Mouse (Mus musculus): ENCODE measurements around the gene Rasgef1b.

Rasgef1b gene

DNA sequence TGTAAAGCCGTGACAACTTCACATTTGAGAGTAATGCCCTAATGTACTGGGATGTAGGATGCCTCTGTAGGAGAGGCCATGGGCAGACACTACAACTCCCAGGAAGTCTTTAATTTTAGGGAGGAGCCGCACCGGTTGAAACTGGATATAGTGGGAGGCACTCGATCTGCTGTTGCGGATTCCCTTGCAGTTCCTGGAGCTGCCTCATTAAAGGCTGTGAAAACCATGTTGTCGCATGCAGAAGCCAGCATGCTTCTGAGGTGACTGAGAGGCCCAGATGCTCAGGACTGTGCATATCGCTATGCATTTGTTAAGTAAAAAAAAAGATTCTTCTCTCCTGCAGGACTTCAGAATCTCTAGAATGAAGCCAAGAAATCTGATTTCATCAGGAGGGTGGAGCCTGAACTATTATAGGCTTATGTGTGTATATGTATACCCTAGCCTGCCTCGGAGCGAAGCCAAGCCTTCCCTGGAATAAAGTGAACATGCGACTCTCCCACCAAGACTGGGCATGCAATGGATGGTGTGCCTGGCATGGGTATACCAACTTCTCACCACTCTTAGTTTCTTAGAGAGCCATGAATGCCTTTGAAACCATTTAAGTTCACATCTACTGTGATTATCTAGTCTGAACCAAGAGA lies 130.3 kb downstream of the Rasgef1b start:
- peak; percentile 24 to 34 for DNase-seq

DNA sequence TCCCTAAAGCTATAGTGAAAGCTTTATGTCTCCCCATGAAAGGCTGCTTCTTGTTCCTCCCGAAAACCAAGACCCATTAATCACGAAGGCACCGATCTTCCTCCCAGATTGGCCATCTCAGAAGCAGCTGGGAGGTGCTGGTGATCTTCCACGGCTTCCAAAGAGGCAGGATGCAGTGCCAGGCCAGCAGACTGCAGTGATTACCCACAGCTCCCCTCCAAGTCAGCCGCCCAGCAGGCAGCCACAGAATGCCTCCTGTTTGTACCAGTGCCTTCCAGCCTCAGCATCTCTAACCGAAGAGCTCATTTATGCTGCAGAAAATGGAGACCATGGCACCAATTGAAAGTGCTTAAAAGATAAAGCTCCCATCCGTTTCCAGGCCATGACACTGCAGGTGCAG lies 131.2 kb downstream of the Rasgef1b start:
- DNase-seq = no peak

DNA sequence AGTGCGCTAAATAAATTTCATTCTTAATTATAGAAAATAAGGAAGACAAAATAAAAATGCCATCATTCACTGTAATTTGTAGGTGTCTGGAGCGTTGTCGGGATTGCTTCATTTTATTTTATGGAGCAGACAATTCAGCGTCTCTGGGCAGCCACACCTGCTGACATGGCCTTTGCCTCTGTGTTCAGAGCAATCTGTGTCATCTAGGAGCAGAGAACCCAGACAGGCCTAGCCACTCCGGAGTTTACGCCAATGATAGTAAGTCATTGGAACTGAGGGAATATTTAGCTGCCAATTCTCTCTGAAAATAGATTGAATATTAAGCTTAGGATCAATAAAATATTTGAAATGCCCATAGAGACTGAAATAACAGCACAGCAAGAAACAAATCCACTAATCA lies 137.5 kb downstream of the Rasgef1b start:
- no peak for DNase-seq

DNA sequence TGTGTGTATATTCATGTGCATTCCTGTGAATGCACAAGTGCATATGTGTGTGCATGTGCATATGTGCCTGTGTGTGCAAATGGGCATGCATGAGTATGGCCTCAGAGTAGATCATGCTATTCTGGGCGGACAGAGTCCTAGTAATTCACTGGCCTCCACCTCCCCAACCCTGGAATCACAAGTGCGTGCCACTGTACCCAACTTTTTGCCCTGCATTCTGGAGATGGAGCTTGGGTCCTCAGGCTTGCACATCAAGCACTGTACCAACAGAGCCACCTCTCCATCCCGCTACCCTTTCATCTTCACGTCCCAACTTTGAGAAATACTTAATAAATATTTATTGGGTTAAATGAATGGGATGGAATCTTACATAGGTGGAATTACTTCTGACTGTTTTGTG lies 138.3 kb downstream of the Rasgef1b start:
- no peak for DNase-seq

DNA sequence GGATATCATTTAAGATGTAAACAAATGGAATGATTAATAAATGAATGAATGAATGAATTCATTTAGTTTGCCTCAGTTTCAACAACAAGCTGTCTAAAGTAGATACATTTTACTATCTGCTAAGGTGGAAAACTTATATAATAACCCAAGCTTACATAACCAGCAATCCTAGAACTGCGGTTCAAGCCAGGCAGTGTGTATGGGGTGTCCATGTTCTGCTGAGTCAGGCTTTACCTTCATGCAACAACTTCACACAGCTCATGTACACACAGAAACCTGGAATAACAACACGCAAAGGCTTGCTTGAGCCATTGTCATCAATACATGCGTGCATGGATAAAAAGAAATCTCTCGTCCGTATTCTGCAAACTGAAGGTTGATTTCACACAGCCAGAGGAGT lies 140.9 kb downstream of the Rasgef1b start:
- DNase-seq = no peak

DNA sequence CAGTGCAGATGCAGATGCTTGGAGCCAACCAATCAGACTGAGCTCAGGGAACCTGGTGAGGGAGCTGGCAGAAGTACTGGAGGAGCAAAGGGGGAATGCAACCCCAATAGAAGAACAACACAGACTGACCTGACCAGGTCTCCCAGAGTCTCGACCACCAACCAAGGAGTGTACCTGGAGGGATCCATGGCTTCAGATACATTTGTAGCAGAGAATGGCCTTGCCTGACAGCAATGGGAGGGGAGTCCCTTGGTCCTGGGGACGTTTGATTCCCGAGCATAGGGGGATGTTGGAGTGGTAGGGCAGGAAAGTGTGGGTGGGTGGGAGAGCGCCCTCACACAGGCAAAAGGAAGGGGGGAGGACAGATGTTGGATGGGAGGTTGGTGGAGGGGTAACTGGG lies 141.3 kb downstream of the Rasgef1b start:
- no peak for DNase-seq

DNA sequence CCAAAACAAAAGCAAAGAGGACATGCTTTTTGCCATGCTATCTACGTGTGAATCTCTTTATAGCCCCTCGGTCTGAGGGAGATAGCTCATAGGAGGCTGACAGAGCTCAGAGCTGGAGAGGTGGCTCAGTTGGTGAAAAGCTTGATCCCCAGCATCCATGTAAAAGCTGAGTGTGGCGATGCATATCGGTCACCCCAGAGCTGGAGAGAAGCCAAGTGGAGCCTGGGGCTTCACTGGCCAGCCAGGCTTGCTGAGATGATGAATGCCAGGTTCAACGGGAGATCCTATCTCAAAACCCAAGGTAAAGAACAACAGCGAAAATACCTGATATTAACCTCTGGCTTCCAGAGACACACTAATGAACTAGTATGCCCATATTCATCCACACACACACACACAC lies 142.6 kb downstream of the Rasgef1b start:
- peak; percentile 44 to 61 for DNase-seq

DNA sequence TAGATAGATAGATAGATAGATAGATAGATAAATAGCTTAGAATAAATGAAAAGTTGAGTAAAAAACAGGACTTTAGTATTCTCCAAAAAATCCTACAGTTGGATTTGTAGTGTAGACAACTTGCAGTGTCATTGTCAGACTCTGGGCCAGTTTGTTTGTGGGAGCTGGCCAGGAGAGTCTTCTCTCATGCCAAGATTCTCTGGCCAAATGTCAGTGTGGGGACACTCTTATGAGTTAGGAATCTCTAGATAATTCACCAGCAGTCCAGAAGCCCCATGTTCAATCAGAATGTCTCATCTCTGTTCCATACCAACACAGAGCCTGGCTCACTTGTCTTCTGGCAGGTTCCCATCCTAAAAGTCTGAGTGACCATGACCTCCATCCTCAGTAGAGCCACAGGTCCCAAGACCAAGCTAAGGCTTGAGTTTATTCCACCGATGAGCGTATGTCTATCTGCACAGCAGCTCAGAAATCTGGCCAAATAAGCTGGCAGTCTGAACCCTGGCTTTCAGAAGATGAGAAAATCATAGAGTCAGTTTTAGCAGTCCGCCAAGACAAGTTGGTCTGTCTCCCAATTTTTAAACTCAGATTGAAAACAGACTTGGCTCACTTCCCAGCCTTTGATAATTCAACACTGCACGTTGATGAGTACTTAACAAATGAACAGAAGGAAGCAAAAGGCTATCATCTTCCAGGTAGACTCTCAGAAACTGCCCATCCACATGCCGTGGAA lies 143.5 kb downstream of the Rasgef1b start:
- DNase-seq = no peak

DNA sequence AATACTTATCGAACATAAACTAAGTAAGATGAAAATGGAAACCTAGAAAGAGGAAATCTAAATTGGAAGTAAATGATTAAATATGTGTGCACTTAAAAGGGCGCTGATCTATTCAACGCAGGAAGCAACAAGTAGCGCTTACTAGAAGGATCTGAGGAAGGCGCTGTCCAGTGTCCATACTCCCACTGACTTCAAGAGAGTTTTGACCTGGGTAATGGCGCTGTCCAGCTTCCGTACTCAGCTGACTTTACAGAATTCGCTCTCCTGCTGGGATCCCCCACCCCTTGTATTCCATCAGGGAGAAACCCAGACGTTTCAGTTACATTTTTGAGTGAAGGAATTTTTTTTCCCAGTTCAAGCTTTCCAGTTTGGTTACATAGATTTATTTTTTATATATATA lies 144.6 kb downstream of the Rasgef1b start:
- DNase-seq = peak; percentile 66 to 73

DNA sequence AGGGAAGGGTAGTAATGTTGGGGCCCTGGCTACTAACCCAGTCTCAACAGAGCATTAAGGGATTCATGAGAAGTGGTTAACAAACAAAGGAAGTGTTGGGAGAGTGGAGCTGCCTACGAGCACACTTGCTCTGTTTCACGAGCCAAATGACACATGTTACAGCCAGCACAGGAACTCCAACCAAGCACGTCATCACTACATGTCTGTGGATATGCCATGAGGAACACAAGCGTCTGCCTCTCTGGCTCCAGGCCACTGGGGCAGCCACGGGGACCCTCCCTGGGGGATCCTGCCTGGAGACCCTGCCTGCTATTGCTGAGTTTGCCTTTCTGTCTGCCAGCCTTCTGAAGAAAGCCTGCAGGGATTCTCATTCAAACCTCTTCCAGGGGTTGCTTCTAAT lies 146.8 kb downstream of the Rasgef1b start:
- no peak for DNase-seq

DNA sequence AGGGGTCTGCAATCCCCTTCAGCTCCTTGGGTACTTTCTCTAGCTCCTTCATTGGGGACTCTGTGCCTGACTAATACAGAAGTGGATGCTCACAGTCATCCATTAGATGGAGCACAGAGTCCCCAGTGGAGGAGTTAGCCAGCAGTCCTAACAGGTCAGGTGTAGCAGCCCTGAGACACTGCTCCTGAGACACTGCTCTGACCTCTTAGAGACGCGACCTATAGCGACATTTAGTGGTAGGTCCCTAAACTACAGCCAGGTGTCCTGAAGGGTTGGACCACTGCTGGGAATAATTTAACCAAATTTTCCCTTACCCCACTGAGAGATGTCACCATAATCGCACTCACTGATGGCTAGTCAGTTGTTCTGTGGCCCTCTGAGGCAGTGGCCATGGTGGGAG lies 150.2 kb downstream of the Rasgef1b start:
- peak; percentile 60 to 76 for DNase-seq

DNA sequence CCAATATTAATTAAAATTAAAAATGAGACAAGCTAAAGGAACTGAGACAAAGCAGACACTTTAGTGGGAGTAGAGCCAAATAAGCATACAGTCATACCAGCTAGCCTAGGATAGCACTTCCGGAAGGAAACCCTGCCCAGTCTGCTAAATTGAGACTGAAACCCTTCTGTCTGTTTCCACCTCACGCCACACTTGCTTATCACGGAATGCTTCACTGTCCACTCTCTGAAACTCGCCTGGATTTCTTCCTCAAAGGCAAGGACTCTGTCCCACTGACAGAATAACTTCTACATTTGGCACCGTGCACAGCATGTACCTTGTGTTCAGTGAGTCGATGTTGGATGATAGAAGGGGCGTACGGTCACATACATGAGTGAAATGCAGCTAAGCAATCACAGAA lies 153.0 kb downstream of the Rasgef1b start:
- no peak for DNase-seq

DNA sequence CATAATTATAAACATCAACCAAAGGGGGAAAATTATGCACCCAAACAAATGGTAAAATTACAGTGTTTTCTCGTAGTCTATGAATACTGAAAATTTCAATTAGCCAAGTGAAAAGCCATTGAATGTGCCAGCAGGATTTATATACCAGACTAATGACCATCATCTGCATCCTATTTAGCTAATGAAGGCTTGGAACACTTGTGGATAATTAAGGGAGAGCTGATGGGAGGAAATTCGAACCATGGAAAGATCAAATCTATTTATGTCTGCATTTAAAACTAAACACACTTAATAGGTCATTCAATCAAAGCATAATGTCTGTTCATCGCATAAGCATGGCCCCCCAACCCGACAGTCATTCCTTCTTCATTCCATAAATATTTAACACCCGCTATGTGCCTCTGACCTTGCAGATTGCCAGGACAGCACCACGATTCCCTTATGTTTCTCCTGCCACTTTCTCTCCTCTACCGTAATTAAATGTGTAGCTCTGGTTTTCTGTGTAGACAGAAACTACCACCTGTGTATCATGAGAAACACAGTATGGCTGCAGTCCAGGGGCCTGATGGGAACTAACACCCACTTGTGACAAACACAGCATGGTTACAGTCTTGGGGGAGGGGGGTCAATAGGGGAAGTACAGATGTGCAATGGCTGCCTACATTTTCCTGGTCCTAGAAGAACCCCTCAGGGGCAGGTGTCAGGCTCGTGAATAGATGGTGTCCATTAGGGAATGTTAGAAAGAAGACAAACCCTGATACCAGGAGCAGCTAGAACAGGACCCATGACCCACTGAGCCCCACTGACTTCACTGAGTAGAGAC lies 164.2 kb downstream of the Rasgef1b start:
- DNase-seq = no peak

DNA sequence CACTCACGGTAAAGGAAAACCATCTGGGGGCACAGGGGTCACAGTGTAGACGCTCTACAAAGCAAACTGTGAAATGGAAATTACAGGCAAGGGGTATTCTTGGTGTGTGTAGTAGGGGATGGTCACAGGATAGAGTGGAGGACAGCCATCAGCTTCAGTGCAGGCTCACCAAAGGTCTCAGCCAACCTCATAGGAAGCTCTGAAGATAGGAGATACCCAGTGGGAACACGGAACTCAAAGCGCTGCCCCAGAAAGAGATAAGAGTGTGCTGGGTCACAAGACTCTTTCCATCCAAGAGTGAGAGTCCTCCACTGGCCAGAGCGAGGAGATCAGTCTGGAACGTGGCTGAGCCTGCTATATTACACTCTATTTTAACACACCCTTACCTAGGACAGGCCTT lies 166.8 kb downstream of the Rasgef1b start:
- DNase-seq = no peak

DNA sequence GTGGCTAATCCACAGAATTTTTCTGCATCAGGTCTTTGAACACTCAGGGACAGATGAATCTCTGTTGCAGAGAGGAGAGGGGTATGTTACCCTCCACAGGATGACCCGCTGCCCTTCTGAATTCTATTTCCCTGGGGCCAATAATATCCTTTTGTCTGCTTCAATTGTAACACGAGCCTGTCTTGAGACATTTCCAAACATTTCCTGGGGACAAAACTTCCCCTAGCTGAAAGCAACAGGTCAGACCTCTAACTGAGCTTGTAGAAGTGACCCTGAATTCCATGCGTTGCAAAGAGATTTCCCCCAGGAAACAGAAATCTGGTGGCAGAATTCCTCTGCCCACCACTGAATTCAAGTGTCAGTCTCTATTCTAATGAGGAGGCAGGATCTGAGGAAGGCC lies 169.1 kb downstream of the Rasgef1b start:
- DNase-seq = no peak

DNA sequence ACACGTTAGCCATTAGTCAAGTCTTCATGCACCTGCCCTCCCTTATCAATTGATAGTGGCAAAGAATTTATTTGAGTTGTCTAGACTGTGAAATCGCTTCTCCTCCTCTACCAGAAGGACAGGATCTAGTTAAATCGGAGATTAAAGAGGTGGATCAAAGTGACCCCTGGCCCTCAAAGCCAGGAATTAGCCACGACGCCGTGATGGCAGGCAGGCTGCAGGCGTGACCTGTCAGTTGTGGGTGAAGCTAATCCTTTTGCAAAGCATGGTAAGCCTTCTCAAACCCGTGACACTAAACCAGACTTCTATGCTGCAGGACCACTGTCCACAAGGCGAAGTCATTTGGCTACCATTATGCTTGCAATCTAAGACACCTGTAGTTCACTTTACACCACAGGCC lies 170.6 kb downstream of the Rasgef1b start:
- no peak for DNase-seq

DNA sequence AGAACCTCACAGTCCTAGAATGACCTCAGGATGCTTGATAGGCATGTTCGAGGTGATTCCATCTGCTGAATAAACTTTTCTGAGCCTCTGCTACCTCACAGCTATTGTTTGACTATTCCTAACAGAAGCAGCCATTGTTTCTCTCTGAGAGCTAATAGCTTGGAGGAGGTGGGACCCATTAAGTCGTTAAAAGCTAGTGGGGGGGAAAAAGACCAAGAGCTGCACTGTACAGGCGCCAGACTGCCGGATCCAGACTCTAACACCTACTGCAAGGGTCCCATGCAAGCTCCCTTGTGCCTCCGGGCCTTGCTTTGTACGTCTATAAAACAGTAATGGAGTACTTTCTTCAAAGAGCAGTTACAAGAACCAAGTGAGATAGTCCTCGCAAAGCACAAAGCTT lies 176.2 kb downstream of the Rasgef1b start:
- peak in 1 of 2 experiments; percentile 23 for DNase-seq

DNA sequence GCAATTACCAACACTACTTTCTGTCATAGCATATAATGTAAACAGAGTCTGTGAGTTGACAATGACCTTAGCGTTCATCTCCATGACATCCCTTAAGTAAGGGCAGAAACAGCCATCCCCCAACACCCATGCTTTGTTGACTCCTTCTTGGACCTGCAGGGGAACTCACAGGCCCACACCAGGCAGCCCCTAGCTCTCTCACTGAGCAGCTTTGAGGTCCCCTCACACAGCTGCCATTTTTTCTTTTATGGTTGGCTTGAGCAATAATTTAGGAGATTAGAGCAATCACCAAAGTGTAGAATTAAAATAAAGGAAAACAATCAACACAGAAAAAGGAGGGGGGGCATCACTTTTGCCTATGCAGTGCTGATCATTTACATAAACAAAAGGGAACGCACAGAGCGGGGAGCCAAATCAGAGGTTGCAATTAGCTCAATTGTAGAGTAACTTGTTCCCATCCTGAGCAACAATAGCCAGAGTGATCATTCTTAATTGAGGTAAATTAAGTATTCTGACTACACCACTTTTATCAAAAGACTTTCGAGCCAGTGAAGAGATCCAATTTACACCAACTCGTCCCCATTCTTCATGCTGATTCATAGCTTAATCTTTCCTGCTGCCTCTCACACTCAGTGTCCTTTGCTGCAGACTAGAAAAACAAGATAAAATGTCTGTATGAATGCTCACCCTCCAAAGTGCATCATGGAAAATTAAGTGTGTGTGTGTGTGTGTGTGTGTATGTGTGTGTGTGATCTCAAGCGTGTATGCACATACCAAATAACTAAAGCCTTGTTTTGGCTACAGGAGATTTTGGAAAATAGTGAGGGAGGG lies 184.0 kb downstream of the Rasgef1b start:
- no peak for DNase-seq

DNA sequence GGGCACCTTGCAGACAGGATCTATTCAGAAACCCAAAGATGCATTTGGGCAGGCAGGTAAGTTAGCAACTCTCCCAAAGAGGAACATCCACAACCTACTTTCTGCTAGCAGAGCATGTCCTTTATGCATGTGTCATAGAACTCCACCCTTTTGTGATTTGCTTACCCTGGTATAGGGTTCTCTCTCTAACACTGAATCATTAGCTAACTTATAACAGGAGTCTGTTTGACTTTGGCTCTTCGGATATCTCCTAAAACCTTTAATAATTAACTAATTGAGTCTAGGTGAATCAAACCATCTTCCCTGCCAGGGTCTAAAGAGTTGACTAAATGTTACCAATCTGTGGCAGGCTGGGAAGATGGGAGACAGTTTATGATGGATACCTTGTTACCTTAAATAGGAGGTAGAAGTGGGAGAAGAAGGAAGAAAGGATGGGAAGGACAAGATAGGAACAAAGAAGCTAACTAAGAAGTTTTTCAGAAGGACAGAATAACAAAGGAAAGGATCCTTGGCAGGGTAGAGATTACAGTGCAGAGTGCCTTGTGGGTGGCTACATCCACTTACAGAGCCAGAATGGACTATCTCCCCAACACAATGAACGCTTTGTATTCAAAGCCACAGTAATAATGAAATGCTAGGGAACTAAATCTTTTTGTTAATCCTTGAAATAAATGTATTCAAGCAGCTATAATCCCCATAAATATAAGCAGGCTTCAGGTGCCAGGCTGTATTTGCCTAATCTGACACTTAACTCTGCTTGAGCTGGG lies 186.7 kb downstream of the Rasgef1b start:
- no peak for DNase-seq

DNA sequence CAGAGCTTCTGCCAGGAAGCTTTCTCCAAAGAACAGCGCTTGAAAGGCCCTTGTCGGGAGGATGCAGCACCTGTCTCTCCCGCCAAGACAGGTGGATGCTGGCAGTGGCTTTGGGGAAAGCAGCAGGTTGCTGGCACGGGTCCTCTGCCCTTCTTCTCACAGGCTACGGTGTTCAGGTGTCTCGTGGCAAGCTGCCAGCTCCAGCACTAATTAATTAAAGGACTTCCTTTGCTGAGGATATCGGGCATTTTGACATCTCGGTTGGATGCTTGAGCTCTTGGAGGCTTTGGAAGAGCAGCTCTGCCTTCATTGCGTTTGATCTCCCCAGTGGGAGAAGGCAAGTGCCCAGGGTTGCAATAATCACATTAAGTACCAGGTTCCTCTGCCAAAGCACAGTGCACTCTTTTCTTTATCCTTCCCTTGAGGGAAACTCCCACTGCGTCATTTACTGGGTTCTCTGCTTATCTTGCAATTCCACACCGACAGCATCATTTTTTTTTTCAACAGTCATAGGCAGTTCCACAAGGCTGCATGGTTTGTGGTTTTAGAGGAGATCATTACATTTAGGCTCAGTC lies 187.5 kb downstream of the Rasgef1b start:
- DNase-seq = peak; percentile 28 to 53

DNA sequence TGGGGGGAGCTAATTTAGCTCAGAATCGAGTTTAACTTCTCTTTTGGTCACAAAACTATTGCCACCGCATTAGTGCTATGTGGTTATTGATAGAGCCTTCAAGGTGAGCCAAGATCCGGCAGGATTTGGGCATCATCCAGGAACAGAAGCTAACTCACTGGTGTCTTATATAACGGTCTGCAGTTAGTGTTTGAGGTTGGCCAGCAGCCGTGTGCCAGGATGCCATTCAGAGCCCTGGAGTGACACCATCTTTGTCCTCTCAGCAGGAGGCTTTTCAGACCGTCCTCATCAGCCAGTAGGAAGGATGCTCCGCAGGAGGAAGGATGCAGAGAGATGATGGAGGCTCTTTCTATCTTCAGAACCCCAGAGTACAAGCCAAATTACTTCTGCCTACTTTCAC lies 195.4 kb downstream of the Rasgef1b start:
- no peak for DNase-seq

DNA sequence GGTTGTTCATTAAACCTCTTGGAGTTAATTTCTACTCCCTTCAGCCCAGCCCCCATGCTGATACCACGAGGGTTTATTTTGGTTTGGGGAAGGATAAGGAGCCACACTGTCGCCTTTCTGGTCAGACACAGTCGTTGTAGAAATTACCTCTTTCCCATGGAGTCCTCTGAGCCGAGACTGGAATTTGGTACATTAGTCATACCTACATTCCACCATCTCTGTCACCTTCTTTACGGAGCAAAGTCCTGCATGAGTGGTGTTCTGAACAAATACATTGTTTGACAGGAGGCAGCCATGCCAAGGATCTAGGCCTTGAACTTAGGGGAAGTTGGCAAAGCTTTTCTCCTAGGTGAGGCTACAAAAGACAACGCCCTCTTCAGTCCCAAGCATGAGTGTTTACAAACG lies 202.1 kb downstream of the Rasgef1b start:
- peak; percentile 12 to 36 for DNase-seq

Measured in kidney, postnatal 4 days (tissue).